Mouse (Mus musculus) thymus, postnatal 14 days (tissue): ENCODE data around the gene Sap30l.
"Not testable (repeated sequence)": the region's sequence is repeated elsewhere in the genome, so short reads cannot be mapped to it uniquely, and the experiment has no call there.

Experiments
- DNase-seq: peaks from one replicate; pipeline ENCODE4 v3.0.0; 2021

The Sap30l gene

GRCm38 (mm10) chr11:57832552-57833201, 31.2 kb downstream of the Sap30l start, which contains the start of gene Hand1:
Gene Hand1, minus strand, starts transcription at chr11:57832818.
- no peak for DNase-seq

- DNase-seq, result no peak
These were observed 32.0 kb downstream of the Sap30l start for GRCm38 (mm10) chr11:57833296-57833977.

GRCm38 (mm10) chr11:57834031-57834430, 32.6 kb downstream of the Sap30l start:
- no peak for DNase-seq

GRCm38 (mm10) chr11:57835331-57835730, 33.9 kb downstream of the Sap30l start:
- no peak for DNase-seq

- no peak for DNase-seq
These were observed 34.5 kb downstream of the Sap30l start for GRCm38 (mm10) chr11:57835931-57836330.

GRCm38 (mm10) chr11:57836401-57836800, 35.0 kb downstream of the Sap30l start:
- DNase-seq, result no peak

GRCm38 (mm10) chr11:57836872-57837680, 35.6 kb downstream of the Sap30l start:
- DNase-seq, result no peak

GRCm38 (mm10) chr11:57837861-57838680, 36.6 kb downstream of the Sap30l start:
- no peak for DNase-seq

GRCm38 (mm10) chr11:57840986-57841385, 39.5 kb downstream of the Sap30l start:
- no peak for DNase-seq

- DNase-seq, result no peak
These were observed 40.0 kb downstream of the Sap30l start for GRCm38 (mm10) chr11:57841391-57841790.

GRCm38 (mm10) chr11:57846421-57847363, 45.3 kb downstream of the Sap30l start:
- not testable (repeated sequence) for DNase-seq

GRCm38 (mm10) chr11:57847396-57847795, 46.0 kb downstream of the Sap30l start:
- DNase-seq, result no peak

- no peak for DNase-seq
These were observed 48.9 kb downstream of the Sap30l start for GRCm38 (mm10) chr11:57850298-57850697.

- DNase-seq, result no peak
These were observed 49.5 kb downstream of the Sap30l start for GRCm38 (mm10) chr11:57850931-57851330.

GRCm38 (mm10) chr11:57853571-57853970, 52.1 kb downstream of the Sap30l start:
- no peak for DNase-seq

GRCm38 (mm10) chr11:57857709-57858108, 56.3 kb downstream of the Sap30l start:
- DNase-seq, result no peak
